20 mouse cellular contexts compared by ENCODE assay signal in genomic region chr4:138533877-138534276, GRCm38 (mm10).
"Had no signal": no experiment of that assay in that cellular context is flagged by ENCODE, and none has a peak within 500 bp of the region (broad histone marks: within the 10 kb centered on the region; RNA-seq: fewer than 3 reads in every experiment).

No protein-coding gene starts in this region.

- DNase-seq: kidney, adult 2 months; kidney, postnatal 14 days; kidney, postnatal 4 days; layer of hippocampus, postnatal 36 days; liver; lung, adult 18-20 months; right cerebral cortex, adult 18-20 months; right cerebral cortex, postnatal 14 days; spleen, adult 18-20 months; thymus, postnatal 25 days had no signal

- H3K27me3 ChIP-seq: kidney, embryonic 15.5 days; limb, embryonic 13.5 days; liver, embryonic 12.5 days; liver, embryonic 15.5 days; midbrain, embryonic 12.5 days; stomach, embryonic 15.5 days had no signal

- H3K36me3 ChIP-seq: kidney, embryonic 15.5 days; limb, embryonic 10.5 days; limb, embryonic 13.5 days; liver, embryonic 12.5 days; liver, embryonic 15.5 days; midbrain, embryonic 12.5 days; stomach, embryonic 15.5 days had no signal

- H3K4me3 ChIP-seq: kidney, embryonic 15.5 days; limb, embryonic 10.5 days; limb, embryonic 13.5 days; liver, embryonic 12.5 days; liver, embryonic 15.5 days; midbrain, embryonic 12.5 days; stomach, embryonic 15.5 days had no signal

- ATAC-seq: intestine, postnatal 0 days; liver, embryonic 12.5 days; midbrain, embryonic 16.5 days had no signal

- H3K9ac ChIP-seq: kidney, embryonic 15.5 days; limb, embryonic 13.5 days; liver, embryonic 12.5 days; liver, embryonic 15.5 days; midbrain, embryonic 12.5 days; stomach, embryonic 15.5 days had no signal

- H3K4me2 ChIP-seq: kidney, embryonic 15.5 days; limb, embryonic 13.5 days; liver, embryonic 12.5 days; liver, embryonic 15.5 days; midbrain, embryonic 12.5 days; stomach, embryonic 15.5 days had no signal

- H3K4me1 ChIP-seq: limb, embryonic 13.5 days; liver, embryonic 12.5 days; liver, embryonic 15.5 days; stomach, embryonic 15.5 days had no signal

- H3K27ac ChIP-seq: kidney, embryonic 15.5 days; limb, embryonic 10.5 days; limb, embryonic 13.5 days; liver, embryonic 12.5 days; liver, embryonic 15.5 days; macrophage; midbrain, embryonic 12.5 days; stomach, embryonic 15.5 days had no signal

- H3K9me3 ChIP-seq: kidney, embryonic 15.5 days; limb, embryonic 10.5 days; limb, embryonic 13.5 days; liver, embryonic 15.5 days; stomach, embryonic 15.5 days had no signal
